Mouse (Mus musculus): Measurements from ENCODE around the gene Zbtb48. TPM values are rescaled to one million over a fixed set of nuclear protein-coding genes. Genes with fewer than 3 reads are reported as not detected.

Gene Zbtb48
- polyA plus RNA-seq, 1 experiment from 2014 or later: 17.5 TPM

DNA sequence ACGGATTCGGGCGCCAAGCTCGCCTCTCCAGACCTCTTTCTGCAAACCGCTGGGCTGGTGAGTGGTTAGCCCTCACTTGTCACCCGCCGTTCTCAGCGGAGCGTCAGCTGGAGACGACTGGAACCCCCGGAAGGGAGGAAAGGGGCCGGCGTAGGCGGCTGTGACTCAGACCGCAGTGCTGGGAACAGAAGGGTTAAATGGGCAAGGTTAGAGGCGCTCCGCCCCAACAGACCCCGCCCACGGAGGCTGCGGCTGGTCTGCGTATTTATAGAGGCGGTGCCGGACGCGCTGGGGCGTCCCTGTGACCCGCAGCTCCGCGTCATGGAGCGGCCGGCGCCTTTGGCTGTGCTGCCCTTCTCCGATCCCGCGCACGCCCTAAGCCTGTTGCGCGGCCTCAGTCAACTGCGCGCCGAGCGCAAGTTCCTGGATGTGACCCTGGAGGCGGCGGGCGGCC lies 18.8 kb downstream of the Zbtb48 start, which contains the start of gene Klhl21:
TSS of gene Klhl21 (plus strand) at position 182 of the 454 bp plus-strand sequence.
- Histone ChIP-seq H3K27ac (ENCODE audit: low read length) (peak within 1 kb of the TSS; percentile 96), H3K4me3 (ENCODE audit: low read length) (peak within 1 kb of the TSS; percentile 79), H3K36me3 (ENCODE audit: control insufficient read depth, insufficient read depth, low read length) (peaks cover 2% of the 10 kb centered on the region; the same call in 1 of the 2 replicates), H3K9ac (ENCODE audit: low read length) (peak within 1 kb of the TSS; percentile 77), H3K4me2 (ENCODE audit: low read depth, low read length) (peak within 1 kb of the TSS; percentile 95), H3K4me1 (replicated peaks; ENCODE audit: control insufficient read depth, insufficient read depth, low read length) (peaks cover 36% of the 10 kb centered on the region), H3K9me3 (ENCODE audit: control insufficient read depth, low read length) (no peaks in the 10 kb centered on the region), H3K27me3 (ENCODE audit: control insufficient read depth, insufficient read depth, low read depth, low read length) (no peaks in the 10 kb centered on the region)
- 0% methylated on average over 40 of the region's 45 CpGs for WGBS
- ATAC-seq (ENCODE audit: low read depth): peak; percentile 92

DNA sequence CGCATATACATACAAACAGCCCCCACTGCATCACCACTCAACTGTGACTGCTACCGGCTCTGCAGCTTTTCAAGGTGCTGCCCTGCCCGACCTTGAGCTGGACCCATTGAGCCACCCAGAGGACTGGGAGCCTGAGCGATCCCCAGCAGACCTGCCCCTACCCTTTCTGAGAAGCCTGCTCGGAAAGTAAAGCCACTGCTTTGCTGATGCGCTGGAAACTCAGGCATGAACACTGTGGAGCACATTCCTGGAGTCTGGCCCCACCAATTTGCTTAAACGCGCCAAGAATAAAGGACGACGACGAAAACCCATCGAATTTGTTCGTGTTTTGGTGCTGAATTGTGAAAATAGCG lies 19.3 kb downstream of the Zbtb48 start:
- peak overlapping the region; percentile 71 for H3K9ac ChIP-seq (ENCODE audit: low read length)
- peak overlapping the region; percentile 96 for H3K27ac ChIP-seq (ENCODE audit: low read length)
- under 1% methylated on average over 14 of the region's 14 CpGs for WGBS
- peak overlapping the region; percentile 79 for H3K4me3 ChIP-seq (ENCODE audit: low read length)
- no peaks in the 10 kb centered on the region for H3K27me3 ChIP-seq (ENCODE audit: control insufficient read depth, insufficient read depth, low read depth, low read length)
- peaks cover 36% of the 10 kb centered on the region for H3K4me1 ChIP-seq (replicated peaks; ENCODE audit: control insufficient read depth, insufficient read depth, low read length)
- H3K4me2 ChIP-seq (ENCODE audit: low read depth, low read length): peak overlapping the region; percentile 95
- no peaks in the 10 kb centered on the region for H3K9me3 ChIP-seq (ENCODE audit: control insufficient read depth, low read length)
- peak; percentile 3; the same call in 1 of the 2 replicates for ATAC-seq (ENCODE audit: low read depth)
- peaks cover 2% of the 10 kb centered on the region; the same call in 1 of the 2 replicates for H3K36me3 ChIP-seq (ENCODE audit: control insufficient read depth, insufficient read depth, low read length)

- peaks cover 2% of the 10 kb centered on the region; the same call in 1 of the 2 replicates for H3K36me3 ChIP-seq (ENCODE audit: control insufficient read depth, insufficient read depth, low read length)
- H3K27ac ChIP-seq (ENCODE audit: low read length): peak overlapping the region; percentile 96
- H3K4me2 ChIP-seq (ENCODE audit: low read depth, low read length): peak overlapping the region; percentile 95
- WGBS: 6% methylated on average over 8 of the region's 8 CpGs
- H3K27me3 ChIP-seq (ENCODE audit: control insufficient read depth, insufficient read depth, low read depth, low read length): no peaks in the 10 kb centered on the region
- H3K9ac ChIP-seq (ENCODE audit: low read length): peak overlapping the region; percentile 71
- peak overlapping the region; percentile 79 for H3K4me3 ChIP-seq (ENCODE audit: low read length)
- peaks cover 36% of the 10 kb centered on the region for H3K4me1 ChIP-seq (replicated peaks; ENCODE audit: control insufficient read depth, insufficient read depth, low read length)
- no peaks in the 10 kb centered on the region for H3K9me3 ChIP-seq (ENCODE audit: control insufficient read depth, low read length)
- ATAC-seq (ENCODE audit: low read depth): no peak
Observed at GRCm38 (mm10) chr4:152007481-152008147, 19.9 kb downstream of the Zbtb48 start.

DNA sequence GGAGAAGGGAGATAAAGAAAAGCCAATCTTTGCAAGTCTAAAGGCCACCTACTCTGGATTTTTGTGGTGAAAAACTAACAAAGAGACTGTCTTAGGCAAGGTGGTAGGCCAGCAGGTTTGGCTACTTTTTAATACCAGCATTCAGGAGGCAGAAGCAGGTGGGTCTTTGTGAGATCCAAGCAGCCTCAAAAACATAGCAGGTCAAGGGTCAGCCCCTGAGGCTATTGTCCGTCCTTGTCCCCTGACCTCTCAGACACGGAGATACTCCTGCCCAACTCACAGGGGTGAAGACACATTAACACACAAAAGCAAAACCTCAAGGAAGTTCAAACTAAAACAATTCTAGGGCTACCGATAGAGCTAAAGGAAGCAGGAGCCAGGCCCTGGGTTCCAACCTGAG lies 20.7 kb downstream of the Zbtb48 start:
- H3K9ac ChIP-seq (ENCODE audit: low read length): no peak overlapping the region
- no peaks in the 10 kb centered on the region for H3K9me3 ChIP-seq (ENCODE audit: control insufficient read depth, low read length)
- 41% methylated on average over 3 of the region's 3 CpGs for WGBS
- H3K4me3 ChIP-seq (ENCODE audit: low read length): no peak overlapping the region
- H3K27me3 ChIP-seq (ENCODE audit: control insufficient read depth, insufficient read depth, low read depth, low read length): no peaks in the 10 kb centered on the region
- H3K4me2 ChIP-seq (ENCODE audit: low read depth, low read length): no peak overlapping the region
- no peaks in the 10 kb centered on the region for H3K36me3 ChIP-seq (ENCODE audit: control insufficient read depth, insufficient read depth, low read length)
- no peak overlapping the region; the same call in 1 of the 2 replicates for H3K27ac ChIP-seq (ENCODE audit: low read length)
- peaks cover 30% of the 10 kb centered on the region for H3K4me1 ChIP-seq (replicated peaks; ENCODE audit: control insufficient read depth, insufficient read depth, low read length)
- no peak for ATAC-seq (ENCODE audit: low read depth)

DNA sequence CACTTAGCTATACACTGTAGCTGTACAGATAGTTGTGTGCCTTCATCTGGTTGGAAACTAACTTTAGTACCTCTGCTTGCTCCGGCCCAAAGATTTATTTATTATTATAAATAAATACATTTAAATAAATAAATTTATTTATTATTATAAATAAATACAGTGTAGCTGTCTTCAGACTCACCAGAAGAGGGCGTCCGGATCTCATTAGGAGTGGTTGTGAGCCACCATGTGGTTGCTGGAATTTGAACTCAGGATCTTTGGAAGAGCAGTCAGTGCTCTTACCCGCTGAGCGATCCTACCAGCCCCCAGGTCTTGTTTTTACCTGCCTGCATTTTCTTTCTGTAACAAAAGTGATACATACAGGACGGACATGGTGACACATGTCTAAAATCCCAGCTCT lies 21.3 kb downstream of the Zbtb48 start:
- Histone ChIP-seq H3K4me3 (ENCODE audit: low read length) (no peak overlapping the region), H3K9me3 (ENCODE audit: control insufficient read depth, low read length) (no peaks in the 10 kb centered on the region), H3K36me3 (ENCODE audit: control insufficient read depth, insufficient read depth, low read length) (no peaks in the 10 kb centered on the region), H3K27me3 (ENCODE audit: control insufficient read depth, insufficient read depth, low read depth, low read length) (no peaks in the 10 kb centered on the region), H3K9ac (ENCODE audit: low read length) (no peak overlapping the region), H3K27ac (ENCODE audit: low read length) (no peak overlapping the region), H3K4me2 (ENCODE audit: low read depth, low read length) (no peak overlapping the region), H3K4me1 (replicated peaks; ENCODE audit: control insufficient read depth, insufficient read depth, low read length) (peaks cover 24% of the 10 kb centered on the region)
- no peak for ATAC-seq (ENCODE audit: low read depth)
- WGBS: 76% methylated on average over 6 of the region's 6 CpGs

DNA sequence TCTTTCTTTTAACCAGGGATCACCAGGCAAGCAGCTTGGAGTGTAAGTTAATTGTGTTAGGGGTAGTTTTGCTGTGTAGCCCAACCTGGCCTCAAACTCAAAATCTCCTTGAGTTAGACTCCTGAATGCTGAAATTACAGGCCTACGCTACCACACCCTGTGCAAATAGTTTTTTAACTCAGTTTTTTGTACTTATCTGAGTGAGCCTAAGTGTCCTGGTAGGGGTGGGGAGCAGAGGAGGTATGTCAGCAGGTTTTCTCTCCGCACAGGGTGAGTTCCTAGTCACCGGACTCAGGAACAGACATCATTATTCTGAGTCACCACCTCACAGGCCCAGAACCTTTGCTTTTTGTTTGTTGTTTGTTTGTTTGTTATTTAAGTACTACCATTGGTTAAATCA lies 25.4 kb downstream of the Zbtb48 start:
- no peak for ATAC-seq (ENCODE audit: low read depth)
- H3K27me3 ChIP-seq (ENCODE audit: control insufficient read depth, insufficient read depth, low read depth, low read length): no peaks in the 10 kb centered on the region
- H3K9me3 ChIP-seq (ENCODE audit: control insufficient read depth, low read length): no peaks in the 10 kb centered on the region
- no peak overlapping the region for H3K4me2 ChIP-seq (ENCODE audit: low read depth, low read length)
- H3K27ac ChIP-seq (ENCODE audit: low read length): peak overlapping the region; percentile 33; the same call in 1 of the 2 replicates
- WGBS: 72% methylated on average over 3 of the region's 3 CpGs
- no peak overlapping the region for H3K4me3 ChIP-seq (ENCODE audit: low read length)
- peaks cover 5% of the 10 kb centered on the region for H3K4me1 ChIP-seq (replicated peaks; ENCODE audit: control insufficient read depth, insufficient read depth, low read length)
- H3K36me3 ChIP-seq (ENCODE audit: control insufficient read depth, insufficient read depth, low read length): no peaks in the 10 kb centered on the region
- H3K9ac ChIP-seq (ENCODE audit: low read length): no peak overlapping the region

GRCm38 (mm10) chr4:152001335-152001734 lies 26.1 kb downstream of the Zbtb48 start:
- no peak overlapping the region for H3K4me3 ChIP-seq (ENCODE audit: low read length)

DNA sequence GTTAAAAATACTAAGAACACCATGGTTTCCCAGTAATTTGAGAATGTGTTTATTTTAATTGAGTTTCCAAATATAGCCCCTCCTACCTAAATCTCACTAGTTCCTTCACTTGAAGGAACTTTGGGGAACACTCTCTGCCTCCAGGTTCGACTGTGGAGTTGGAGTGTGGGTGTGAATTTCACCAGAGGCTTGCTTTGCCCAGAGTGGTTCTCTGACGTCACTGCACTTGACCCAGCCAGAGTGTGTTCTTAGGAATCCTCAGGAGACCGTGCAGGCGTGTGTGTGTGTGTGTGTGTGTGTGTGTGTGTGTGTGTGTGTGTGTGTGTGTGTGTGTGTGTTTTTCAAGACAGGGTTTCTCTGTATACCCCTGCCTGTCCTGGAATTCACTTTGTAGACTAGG lies 26.6 kb downstream of the Zbtb48 start:
- Histone ChIP-seq H3K9ac (ENCODE audit: low read length) (no peak overlapping the region), H3K36me3 (ENCODE audit: control insufficient read depth, insufficient read depth, low read length) (no peaks in the 10 kb centered on the region), H3K27ac (ENCODE audit: low read length) (no peak overlapping the region; the same call in 1 of the 2 replicates), H3K4me1 (replicated peaks; ENCODE audit: control insufficient read depth, insufficient read depth, low read length) (peaks cover 3% of the 10 kb centered on the region; the same call in 1 of the 2 replicates), H3K27me3 (ENCODE audit: control insufficient read depth, insufficient read depth, low read depth, low read length) (no peaks in the 10 kb centered on the region), H3K9me3 (ENCODE audit: control insufficient read depth, low read length) (no peaks in the 10 kb centered on the region), H3K4me2 (ENCODE audit: low read depth, low read length) (no peak overlapping the region), H3K4me3 (ENCODE audit: low read length) (no peak overlapping the region)
- no peak for ATAC-seq (ENCODE audit: low read depth)
- 16% methylated on average over 4 of the region's 4 CpGs for WGBS

More at GRCm38 (mm10) chr4:152001335-152001734, 26.1 kb downstream of the Zbtb48 start:
- peaks cover 3% of the 10 kb centered on the region; the same call in 1 of the 2 replicates for H3K4me1 ChIP-seq (replicated peaks; ENCODE audit: control insufficient read depth, insufficient read depth, low read length)
- 67% methylated on average over 4 of the region's 4 CpGs for WGBS
- H3K9ac ChIP-seq (ENCODE audit: low read length): no peak overlapping the region
- ATAC-seq (ENCODE audit: low read depth): no peak
- H3K27me3 ChIP-seq (ENCODE audit: control insufficient read depth, insufficient read depth, low read depth, low read length): no peaks in the 10 kb centered on the region
- H3K27ac ChIP-seq (ENCODE audit: low read length): peak overlapping the region; percentile 33; the same call in 1 of the 2 replicates
- no peaks in the 10 kb centered on the region for H3K36me3 ChIP-seq (ENCODE audit: control insufficient read depth, insufficient read depth, low read length)
- no peak overlapping the region for H3K4me2 ChIP-seq (ENCODE audit: low read depth, low read length)
- no peaks in the 10 kb centered on the region for H3K9me3 ChIP-seq (ENCODE audit: control insufficient read depth, low read length)

GRCm38 (mm10) chr4:151999481-151999880 lies 28.0 kb downstream of the Zbtb48 start:
- H3K4me2 ChIP-seq (ENCODE audit: low read depth, low read length): no peak overlapping the region
- H3K4me1 ChIP-seq (replicated peaks; ENCODE audit: control insufficient read depth, insufficient read depth, low read length): peaks cover 5% of the 10 kb centered on the region; the same call in 1 of the 2 replicates
- H3K27me3 ChIP-seq (ENCODE audit: control insufficient read depth, insufficient read depth, low read depth, low read length): no peaks in the 10 kb centered on the region
- ATAC-seq (ENCODE audit: low read depth): no peak
- H3K27ac ChIP-seq (ENCODE audit: low read length): no peak overlapping the region
- H3K36me3 ChIP-seq (ENCODE audit: control insufficient read depth, insufficient read depth, low read length): no peaks in the 10 kb centered on the region
- 47% methylated on average over 3 of the region's 3 CpGs for WGBS
- H3K9me3 ChIP-seq (ENCODE audit: control insufficient read depth, low read length): no peaks in the 10 kb centered on the region
- no peak overlapping the region for H3K9ac ChIP-seq (ENCODE audit: low read length)
- no peak overlapping the region for H3K4me3 ChIP-seq (ENCODE audit: low read length)

Measured in lung, embryonic 16.5 days (tissue).